Mouse (Mus musculus): ENCODE results near the gene Scn2a.

Gene Scn2a

DNA sequence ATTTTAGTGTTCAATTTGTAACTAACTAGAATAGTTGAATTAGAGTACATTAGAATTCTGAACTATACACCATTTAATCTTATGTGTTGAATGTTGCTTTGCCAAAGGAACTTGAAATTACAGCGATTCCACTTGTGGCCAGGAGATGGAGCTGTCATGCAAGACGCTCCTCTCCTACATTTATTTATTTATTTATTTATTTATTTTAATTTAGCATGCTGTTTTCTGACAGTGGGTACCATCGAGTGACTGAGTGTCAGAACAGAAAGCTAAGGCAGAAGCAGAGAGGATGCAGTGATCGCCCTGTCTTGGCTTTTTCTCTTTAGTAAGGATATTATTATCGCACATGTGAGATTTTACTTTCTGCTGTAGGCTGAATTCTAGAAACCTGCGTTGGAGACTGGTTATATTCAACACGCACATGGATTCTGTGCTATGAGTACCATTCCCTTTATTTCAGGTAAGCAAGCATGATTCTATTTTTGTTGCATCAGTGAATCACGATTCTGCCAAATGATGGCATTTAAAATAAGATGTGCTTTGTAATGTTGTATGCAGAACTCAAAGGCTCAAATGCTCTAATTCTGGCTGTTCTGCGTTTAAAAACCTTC is at the start of gene Scn2a:
Scn2a (plus strand) TSS at position 216 of the 611 bp plus-strand sequence.
- DNase-seq = no peak

DNA sequence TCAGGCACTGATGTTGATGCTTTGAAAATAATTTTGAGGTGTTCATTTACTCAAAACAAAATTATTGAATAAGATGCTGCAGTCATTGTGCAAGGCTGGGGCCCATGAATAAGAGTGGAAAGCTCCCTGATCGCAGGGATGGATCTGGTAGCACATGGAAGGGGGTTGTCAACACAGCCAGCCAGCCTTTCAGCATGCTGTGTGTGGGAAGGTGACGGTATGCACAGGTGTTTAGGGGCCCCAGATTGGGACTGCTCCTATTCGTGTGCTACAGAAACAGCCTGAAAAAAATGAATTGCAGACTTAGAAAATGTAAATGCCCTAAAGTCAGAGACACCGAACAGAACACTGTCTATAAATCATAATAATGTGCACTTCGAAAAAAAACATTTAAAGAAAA is 32.9 kb upstream of the Scn2a start:
- DNase-seq = no peak

DNA sequence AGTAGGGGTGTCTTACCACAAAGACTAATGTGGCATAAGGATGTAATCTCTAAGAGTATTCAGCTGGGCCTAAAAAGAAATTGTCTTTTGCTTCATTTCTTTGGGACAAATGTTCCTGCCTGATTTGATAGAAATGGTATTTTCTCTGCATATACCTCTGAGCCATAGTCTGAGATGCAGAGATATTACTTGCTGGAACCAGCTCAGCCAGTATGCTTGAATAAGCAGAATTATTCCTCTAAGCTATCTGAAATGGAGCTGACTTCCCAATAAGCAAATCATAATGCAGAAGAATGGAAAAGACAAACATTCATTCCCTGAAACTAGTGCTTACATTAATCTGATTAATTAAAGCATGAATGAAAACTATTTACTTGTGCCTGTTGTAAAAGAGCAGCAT is 12.8 kb upstream of the Scn2a start:
- no peak for DNase-seq

DNA sequence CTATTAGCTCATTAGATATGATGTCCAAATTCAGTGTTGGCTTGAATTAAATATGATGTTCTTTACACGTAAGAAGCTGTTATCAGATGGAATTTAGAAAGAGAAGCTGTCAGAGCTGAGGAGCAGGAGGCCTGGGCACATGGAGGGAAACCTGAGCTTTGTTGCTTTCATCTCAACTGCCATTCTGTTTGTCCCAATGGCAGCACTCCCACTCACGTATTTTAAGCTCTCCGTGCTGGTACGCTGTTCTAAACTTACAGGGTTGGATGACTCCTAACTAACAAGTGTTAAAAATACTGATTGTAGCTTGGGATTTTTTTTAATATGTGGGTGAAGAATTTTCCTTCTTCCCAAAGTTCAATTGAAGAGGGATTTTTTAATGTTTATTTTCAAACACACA is 8.7 kb upstream of the Scn2a start:
- DNase-seq = no peak

DNA sequence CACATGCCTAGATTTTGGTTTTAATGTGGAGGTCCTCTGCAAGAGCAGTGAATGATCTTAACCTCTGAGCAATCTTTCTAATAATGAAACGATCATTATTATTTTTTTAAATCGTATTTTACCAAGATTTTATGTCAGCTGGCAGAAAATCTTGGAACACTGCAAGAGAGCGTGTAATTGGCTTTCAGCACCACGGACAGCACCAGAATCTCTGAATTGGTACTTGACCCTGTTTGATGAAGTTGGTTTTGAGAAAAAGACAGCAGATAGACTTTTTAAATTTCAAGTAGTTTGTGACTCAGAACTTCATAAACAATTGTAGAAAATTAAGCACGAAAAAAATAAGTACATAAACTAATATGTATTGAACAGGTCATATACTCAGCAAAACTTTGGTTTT is 790 bp upstream of the Scn2a start:
- DNase-seq = no peak

DNA sequence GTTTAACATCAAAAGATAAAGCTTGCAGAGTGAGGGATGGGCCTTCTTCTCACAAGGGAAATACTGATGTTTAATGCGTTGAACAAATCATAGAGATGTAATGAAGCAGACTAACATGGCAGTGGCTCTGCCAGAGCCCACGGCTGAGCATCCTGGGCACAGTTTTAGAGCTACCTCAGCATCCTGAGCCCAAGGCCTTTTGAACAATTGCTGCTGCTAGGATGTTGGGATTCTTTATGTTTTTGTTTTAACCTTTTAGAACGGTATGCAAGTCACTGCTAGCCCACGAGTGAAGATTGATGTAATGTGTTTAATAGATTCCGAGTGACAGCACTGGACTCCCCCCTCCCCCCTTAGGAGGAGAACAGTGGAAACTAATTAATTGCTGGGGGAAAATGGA is 683 bp downstream of the Scn2a start:
- no peak for DNase-seq

DNA sequence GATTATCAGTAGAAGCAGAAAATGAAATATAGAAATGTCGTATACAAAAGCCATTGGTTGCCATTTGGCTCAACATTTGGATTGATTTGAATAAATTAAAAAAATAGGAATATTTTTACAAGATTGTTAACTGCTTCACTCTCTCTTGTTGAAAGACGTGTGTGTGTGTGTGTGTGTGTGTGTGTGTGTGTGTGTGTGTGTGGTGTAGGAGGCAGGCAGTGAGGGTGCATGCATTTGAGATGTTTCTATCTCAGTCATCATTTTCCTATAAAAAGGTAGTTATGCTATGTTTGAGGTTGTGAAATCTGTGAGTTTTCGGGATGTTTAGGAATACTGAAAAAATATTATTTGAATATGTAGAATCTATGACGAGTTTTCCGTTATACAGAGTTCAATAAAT is 1.3 kb downstream of the Scn2a start:
- no peak for DNase-seq

DNA sequence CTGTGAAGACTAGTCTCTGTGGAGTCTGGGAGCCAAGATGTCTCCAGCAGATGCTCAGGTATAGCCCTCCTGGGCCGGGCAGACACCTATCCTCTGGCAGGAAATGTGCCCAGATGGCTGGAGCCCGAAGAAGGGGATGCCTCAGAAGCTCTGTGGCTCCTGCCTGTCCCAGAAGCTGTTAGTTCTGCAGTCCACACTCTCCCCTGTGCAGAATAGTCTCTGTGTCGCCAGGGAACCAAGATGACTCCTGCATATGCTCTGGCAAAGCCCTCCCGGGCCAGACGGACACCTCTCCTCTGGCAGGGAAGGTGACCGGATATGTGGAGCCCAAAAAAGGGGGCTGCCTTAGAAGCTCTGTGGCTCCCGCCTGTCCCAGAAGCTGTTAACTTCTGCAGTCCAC is 32.1 kb downstream of the Scn2a start:
- no peak for DNase-seq

DNA sequence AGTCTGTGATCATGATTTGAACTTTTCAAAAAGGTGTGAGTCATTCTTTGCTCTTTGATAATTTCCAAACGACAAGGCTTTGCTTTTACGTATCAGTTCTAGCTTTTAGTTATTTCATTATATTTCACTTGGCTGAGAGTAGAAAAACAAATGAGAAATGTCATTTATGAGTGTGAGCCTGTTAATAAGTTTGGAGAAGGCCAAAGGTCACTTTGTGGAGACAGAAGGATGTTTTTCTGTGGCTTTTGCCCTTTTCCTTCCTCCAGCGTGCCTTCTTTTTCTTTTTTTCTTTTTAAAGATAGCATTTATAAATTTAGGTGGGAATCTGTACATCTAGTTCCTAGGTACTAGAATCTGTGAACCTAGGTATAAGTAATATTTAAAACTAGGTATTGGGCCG is 36.5 kb downstream of the Scn2a start:
- DNase-seq = no peak

DNA sequence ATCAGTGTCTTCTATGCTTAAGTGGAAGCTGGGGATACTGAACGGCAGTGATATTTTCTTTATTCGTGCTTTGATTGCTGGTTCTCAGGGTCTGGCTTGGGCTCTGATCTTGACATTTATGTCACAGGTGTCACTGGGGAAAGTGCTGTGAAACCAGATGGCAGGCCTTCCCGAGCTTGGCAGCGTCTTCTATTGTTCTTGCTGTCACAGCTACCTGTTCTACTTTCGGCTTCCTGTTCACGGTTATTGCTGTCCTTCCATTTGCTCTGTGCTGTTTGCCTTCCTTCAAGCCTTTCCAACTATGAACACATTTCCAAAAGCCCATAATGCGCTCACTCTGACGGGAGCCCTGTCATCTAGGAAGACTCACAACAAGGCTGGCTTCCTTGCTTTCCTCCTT is 37.9 kb downstream of the Scn2a start:
- no peak for DNase-seq

DNA sequence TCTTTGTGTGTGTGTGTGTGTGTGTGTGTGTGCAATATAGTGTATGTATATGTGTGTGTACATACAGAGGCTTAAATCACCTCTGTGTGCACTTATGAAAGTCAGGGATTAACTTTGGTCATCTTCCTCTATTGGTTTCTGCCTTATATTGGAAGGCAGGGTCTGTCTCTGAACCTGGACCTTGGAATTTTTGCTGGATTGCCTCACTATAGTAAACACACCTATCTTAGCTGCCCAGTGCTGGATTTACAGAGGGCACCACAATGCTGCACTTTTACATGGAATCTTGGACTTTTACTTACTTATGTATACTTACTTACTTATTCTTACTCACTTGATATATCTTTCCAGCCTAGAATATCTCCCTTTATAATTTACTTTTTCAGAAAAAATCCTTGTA is 43.3 kb downstream of the Scn2a start:
- DNase-seq = no peak

DNA sequence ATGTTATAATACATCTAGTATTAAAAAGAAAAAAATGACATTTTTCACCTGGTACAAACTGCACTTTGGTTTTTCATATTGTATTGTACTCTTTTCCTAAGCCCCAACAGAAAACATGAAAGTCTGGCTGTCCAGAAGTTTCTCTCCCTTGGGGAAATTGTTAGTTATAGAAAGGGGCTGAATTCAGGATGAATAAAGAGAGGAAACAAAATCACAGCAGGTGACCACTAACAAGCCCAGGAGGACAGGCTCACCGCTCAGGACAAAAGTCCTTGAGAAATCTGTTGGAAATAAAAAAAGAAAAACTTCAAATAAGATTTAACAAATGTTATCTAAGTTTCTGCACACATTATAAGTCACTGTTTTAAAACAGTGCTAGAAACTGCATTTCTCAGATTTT is 43.9 kb downstream of the Scn2a start:
- DNase-seq = no peak

DNA sequence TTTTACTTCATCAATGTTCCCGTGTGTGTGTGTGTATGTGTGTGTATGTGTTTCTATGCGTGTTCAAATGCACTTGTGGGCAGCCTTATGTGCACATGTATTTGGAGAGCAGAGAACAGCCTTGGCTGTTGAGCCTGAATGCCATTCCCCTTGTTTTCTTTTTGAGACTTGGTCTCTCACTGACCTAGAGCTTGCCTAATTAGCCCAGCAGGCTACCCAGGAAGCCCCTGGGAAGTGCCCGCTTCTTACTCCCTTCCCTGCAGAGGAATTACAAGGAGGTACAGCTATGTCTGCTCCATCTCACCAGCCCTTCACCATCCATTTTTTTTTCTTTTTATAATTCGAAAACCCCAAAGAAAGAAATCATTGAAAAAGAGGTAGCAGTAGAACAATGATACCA is 44.6 kb downstream of the Scn2a start:
- no peak for DNase-seq

DNA sequence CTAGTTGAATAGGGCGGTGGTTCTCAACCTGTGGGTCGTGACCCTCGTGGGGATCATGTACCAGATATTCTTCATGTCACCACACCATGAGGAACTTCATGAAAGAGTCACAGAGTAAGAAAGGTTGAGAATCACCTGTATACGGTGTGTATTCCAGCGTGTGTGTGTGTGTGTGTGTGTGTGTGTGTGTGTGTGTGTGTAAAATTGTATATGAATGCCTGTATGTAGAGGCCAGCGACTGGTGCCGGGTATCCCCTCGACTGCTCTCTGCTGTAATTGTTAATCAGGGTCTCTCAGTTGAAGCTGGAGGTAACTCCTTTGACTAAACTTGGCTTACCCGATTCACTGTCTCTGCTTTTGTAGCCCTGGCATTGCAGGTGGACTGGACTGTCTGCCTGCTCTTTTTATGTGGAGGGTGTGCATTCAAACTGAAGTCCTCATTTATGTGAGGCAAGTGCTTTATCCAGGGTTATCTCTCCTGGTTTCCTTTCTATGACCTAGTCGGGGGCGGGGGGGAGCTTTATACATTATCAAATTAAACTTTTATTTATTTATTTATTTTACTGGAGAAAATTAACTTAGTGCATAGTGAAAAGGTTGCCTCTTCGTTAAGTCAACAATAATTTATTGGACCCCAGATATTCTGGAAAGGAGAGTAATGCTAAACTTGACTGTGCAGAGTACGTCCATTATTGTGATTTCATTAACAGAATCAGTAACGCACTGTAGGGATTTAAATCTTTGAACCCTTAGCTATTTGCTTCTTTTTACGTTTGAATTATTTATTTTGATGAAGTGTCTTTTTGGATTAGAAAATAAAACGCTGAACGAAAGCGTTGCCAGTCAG is 47.2 kb downstream of the Scn2a start:
- no peak for DNase-seq

DNA sequence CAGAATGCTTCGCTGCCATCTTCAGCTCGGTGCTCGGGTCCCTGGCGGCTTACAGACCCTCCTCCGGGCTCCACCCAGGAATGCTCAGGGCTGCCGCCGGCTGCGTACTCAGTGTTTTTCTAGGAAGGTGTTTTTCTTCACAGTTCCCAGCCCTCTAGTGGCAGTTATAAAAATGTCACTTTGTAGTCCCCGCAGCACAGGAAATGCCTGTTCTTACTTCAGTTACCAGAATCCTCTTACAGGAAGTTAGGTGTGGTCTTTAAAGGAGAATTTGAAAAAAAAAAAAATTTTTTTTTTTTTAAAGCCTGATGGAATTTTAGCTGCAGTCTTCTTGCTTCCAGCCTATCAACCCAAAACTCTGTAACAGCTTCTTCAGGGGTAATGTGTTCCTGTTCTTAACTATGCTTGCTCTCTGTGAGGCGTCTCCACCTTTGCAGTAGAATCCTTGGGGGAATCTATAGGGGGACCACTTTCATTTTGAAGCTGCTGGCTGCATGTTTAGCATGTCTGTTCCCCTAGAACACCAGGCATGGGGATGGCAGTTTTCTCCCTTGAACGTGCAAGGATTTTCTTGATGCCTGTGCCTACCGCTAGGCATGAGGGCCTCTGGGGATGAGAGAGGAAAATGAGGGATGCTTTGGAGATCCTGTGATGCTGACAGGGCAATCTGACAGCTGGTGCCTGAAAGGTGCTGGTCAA is 48.0 kb downstream of the Scn2a start:
- peak; percentile 41 to 55 for DNase-seq

DNA sequence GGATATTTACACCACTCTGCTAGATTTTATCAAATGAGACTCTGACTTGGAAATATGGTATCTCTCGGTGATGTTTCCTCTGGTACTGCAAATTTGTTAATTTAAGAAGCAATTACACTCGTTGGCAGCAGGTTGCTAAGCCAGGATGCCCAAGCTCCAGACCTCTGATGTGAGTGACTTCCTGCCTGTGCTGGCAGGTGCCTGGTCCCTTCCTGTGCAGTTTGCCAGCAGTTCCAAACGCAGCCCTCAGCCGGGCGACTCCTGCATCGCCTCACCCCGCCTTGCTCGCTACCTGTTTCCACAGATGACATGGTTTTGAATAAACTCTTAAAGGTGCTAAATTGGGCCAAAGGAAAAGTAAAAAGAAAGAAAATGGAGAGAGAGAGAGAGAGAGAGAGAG is 49.0 kb downstream of the Scn2a start:
- no peak for DNase-seq

DNA sequence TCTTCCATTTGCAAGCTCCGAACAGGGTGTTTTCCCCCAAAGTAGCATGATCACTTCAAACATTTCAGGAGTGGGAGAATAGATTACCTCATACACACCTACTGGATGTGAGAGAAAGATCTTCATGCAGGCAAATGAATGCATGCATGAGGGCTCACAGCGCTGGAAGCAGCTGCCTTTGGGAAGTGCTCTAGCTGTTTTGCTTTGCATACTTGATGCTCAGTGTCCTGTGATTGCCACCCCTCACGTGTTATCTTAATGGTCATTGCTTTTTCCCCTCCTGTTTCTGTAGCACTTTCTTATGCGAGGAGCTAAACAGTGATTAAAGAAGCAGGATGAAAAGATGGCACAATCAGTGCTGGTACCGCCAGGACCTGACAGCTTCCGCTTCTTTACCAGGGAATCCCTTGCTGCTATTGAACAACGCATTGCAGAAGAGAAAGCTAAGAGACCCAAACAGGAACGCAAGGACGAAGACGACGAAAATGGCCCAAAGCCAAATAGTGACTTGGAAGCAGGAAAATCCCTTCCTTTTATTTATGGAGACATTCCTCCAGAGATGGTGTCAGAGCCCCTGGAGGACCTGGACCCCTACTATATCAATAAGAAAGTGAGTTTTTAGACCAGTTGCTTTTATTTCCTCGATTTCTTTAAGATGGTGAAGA is 49.7 kb downstream of the Scn2a start:
- DNase-seq = no peak

DNA sequence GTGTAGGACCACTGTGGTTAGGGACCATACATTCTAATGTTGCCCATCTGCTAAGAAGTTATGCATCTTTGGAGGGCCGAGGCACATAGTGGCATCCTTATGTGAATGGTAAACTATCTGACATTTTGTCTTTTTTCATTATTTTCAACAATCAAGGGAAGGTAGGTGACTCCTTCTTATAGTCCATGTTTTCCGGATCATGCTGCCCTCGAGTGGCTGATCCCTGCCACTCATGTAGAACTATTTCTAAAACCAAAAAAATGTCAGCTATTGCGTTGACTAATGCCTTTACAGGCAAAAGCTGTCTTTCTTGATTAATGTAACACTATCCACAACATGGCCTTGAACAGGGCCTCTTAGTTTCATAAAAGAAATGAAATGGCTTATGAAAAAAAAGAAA is 59.0 kb downstream of the Scn2a start:
- DNase-seq = no peak

DNA sequence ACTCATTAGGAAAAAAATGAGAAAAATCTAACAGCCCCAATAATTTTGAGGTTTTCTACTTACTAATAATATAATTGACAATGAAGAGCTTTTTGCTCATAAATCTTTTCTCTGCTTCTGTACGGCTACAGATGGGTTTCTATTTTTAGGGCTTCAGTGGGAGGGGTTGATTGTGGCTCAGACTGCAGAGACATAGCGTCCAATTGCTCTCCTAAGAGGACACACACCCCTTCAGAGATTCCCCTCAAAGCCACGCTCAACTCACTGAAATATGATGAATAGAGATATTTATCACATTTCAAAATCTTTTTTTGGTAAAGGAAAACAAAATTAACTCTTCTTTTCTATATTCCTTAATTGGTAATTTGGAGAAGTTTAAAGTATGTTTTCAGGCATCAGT is 64.6 kb downstream of the Scn2a start:
- DNase-seq = no peak

DNA sequence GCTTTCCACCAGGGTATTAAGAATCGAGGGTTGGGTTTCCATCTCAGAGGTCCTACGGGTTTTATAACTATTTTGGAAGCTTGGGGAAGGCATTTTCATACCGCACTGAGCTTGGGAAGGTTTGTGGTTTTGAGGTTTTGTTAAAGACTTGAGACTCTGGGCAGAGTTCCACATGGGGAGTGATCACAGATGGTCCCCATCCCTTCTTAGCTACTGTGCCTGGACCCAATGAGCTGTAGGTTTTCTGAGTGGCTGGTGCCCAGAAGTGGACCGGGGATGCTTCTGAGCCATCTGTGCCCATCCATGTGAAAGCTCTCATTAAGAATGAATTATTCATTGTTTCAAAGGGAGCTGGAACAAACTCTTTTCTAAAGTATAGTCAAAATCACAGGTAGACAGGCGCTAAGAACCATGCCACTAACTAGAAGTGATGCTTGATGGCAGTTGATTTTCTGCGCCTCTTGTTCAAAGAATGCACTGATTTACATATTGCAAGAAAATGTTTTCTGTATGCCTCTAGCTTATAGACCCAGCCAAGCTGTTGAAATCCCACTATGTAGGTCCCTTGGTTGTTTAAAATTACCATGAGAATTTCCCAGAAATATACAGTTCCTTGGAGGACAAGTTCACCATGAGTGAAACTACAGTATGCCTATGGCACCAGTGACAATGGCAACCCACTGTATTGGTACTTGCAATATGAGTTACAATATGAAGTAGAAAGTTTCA is 70.0 kb downstream of the Scn2a start:
- no peak for DNase-seq

DNA sequence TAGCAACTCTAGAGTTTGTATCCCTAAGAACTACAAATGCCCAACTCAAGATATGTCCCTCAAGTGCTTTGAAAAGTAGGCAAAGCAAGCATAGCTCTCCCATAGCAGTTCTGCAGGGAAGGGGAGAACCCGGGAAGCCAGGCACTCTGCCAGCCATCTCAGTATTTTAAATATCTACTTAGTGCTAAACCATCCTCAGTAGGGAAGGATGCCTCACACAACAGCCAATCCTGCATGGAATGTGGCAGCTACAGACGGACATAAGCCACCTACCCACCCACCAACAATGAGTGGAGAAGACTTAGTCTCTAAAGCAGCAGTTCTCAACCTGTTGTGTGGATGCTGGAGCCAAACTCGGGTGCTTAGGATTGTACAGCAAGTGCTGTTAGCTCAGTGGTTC is 73.9 kb downstream of the Scn2a start:
- no peak for DNase-seq

DNA sequence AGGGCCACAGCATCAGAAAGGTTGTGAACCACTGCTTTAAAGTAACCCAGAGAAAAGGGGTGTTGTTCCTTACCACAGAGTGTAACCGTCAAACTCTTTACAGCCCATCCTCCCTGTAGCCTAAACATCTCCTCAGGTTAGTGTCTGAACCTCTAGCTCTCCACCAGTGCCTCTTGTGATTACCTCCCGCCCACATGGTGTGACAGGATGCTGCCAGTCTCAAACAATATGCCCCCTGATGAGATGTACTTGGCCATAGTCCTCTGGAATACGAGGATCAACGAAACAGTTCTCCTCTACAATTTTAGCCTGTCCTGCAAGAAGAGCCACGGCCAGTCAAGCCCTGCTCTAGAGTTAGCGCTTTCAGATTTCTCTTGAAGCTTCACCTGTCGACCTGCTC is 74.5 kb downstream of the Scn2a start:
- no peak for DNase-seq

DNA sequence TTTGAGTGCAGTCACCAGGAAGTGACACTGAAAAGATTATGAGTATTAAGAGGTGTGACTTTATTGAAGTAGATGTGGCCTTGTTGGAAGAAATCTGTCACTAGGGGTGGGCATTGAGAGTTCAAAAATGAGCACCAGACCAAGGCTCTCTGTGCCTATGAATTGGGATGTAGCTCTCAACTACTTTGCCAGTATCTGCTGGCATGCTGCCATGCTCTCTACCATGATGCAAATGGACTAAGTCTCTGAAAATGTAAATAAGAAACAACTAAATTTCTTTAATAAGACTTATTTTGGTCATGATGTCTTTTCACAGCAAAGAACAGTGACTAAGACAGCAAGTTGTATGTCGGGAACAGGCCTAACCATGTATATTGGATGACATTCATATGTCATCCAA is 79.7 kb downstream of the Scn2a start:
- DNase-seq = no peak

Data from lung, adult 18-20 months (tissue).